Mouse (Mus musculus): Measurements from ENCODE around the gene Hdgfl1.

Hdgfl1 gene

DNA sequence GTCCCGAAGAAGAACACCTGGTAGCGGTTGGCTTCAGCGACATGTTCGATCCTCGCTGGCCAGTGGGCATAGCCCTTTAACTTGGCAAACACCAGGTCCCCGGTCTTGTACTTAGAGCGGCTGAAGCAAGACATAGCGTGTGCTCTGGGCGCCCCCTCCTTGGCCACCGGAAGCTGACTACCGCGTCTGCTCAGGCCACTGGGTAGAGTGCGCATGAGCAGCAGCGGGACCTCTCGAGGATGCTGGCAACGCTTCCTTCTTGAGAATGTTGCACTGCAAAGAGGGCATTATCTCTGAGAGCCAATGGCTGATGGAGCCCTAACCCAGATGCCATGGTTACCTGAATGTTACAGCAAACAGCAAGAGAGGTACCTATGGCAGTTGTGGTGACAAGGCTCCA is at the start of gene Hdgfl1:
Gene Hdgfl1, minus strand, starts transcription at position 211 of the 400 bp plus-strand sequence.
- no peak for DNase-seq (ENCODE audit: inconsistent ontology term)

DNA sequence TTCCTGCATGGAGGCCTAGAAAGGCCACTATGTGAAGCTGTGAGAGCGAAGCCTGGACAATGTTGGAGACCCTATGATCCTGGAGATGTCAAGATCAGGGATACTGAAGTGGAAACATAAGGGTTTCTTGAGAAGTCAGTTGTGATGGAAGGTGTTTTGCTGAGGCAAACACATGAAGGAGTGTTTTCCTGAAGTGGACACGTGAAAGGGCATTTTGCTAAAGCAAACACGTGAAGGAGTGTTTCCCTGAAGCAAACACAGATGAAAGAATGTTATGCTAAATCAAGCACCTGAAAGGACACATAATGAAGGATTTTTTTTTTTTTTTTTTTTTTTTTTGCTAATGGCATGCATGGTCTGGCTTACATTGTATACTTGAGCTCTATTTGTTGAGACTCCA is 25.5 kb upstream of the Hdgfl1 start:
- no peak for DNase-seq (ENCODE audit: inconsistent ontology term)

DNA sequence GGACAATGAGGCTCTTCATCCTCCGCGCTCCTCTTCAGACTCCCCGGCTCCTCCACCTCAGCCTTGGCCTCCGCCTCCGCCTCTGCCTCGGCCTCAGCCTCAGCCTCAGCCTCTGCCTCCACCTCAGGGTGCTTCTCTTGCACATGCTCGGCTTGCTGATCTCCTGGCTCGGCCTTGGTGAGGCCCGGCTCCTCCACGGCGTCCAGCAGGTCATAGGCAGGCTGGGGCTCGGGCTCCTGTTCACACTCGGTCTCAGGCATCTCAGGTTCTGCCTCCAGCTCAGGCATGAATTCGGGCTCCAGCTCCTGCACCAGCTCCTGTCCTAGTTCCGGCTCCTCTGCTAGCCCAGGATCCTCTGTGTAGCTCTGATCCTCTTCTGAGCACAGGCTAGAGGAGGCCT is 541 bp downstream of the Hdgfl1 start:
- DNase-seq (ENCODE audit: inconsistent ontology term) = no peak

DNA sequence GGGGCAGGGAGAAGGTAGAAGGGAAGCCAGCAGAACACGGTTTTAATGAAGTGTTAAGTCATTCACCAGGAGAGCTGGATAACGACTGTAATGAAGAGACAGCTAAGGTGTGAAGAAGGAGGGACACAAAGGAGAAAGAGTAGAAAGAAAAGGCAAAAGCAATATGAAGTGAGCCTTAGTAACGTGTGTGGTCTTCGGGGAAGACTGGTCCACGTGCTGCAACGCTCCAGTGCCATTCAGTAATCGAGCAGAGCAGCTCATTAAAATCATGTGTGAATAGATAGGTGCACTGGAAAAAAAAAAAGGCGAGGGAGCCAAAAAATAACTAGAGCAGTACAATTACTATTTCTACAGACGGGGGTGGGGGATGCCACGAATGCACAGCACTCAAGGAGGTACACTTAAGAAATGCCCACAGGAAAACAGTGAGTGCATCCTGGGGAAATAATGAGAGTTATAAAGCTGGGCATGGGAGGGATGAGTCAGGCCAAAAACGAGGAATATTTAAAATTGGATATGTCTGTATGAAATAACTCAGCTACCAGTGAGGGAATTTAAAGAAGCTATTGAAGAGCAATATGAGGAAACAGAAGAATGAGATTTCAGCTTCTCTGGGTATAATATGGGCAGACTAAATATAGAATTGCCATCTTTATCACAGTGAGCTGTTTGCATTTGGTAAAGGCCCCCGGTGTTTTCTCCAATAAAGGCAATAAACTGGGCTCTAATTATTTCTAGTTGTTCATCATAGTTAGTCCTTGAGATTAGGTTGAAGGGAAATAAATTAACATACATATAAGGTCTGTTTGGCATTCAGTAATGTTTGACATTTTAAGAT is 7.8 kb downstream of the Hdgfl1 start:
- DNase-seq (ENCODE audit: inconsistent ontology term) = no peak

DNA sequence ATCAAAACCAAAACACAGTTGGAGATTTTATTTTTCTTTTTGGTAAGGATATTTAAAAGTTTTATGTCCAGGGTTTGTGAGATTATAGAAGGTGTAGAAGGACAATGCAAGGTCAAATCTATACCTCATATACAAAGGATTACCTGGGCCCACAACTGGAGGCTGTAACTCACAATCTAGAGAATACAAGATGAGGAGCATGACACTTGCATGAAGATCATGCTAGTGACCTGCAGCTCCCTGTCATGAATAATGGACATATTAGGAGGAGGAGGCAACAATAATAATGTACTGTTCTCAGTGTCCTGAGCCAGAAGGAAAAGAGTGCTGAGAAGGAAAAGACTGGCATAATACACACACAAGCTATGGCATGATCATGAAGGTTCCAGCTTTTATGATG is 17.1 kb downstream of the Hdgfl1 start:
- DNase-seq (ENCODE audit: inconsistent ontology term) = no peak

DNA sequence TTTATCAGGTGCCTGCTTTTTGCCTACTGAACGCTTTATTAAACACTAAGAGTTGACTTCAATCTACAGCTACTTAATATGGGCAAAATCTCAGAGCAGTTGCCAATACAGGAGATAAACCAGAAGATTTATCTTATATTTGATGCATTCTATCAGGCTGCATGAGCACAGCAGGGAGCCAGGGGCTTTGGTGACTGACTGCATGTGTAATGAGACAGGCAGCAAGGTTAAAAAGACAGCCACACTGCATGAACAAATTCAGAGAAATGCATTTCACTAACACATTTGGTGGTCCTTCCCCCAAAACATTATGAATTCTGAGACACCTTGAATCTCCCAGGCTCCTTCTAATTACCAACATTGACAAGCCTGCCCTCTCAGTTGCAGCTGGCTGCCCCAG is 17.6 kb downstream of the Hdgfl1 start:
- no peak for DNase-seq (ENCODE audit: inconsistent ontology term)

DNA sequence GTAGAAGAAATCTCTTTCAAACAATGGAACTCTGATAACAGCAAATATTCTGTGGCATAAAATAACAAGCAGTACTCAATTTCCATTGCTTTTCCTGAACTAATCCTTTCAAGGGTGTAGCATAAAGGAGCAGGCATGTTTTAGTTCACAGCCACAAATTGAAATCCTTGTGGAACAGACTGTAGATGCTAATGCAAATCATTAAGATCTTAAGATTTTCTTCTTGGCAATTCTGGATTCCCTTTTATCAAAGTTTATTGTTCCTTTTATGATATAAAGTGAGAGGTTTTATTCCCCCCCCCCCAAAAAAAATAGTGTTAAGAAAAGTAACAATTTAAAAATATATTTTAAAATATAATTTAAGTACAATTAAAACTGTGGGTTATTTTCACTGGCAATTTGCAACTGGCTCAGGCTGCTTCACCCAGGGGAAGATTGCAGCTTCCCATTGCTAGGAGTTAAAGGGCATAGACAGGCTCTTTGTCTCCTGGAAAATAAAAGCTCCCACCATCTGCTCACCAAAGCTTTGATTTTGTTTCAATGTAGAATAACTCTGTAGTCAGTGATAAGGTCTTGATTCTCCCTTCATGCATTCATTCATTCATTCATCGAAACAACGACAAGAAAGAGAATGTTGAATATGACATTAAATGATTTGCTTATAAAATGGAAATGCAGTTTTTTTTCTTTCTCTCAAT is 24.1 kb downstream of the Hdgfl1 start:
- DNase-seq (ENCODE audit: inconsistent ontology term) = no peak

DNA sequence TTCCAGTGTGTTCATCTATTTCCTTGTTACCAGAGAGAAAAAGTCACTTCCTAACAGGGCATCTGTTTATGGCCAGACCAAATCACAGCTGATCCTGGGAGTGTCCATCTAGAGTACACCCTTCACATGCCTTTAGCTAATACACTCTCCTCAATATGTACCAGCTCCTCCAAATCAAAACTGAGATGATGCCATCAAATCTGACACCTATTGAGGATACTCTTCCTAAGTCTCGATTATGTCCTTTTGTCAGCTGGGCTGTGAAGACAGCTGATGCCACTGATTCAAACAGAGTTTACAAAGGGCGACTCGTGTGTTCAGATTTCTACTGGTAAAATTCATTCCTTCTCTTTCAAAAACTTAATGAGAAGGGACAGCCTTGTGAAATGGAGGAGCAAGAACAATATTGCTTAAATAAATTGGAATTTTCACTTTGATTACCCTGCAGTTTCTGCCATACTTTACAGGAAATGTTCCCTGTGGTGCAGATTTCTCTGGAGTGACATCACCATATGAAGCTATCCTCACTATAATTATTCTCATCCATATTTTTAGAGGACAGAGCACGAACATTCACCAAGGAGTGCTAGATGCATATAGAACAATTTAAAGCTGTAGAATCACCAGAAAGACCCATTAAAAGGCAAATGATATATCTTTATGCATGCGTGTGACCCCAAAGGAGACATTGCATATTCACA is 24.8 kb downstream of the Hdgfl1 start:
- DNase-seq (ENCODE audit: inconsistent ontology term) = peak; percentile 57

DNA sequence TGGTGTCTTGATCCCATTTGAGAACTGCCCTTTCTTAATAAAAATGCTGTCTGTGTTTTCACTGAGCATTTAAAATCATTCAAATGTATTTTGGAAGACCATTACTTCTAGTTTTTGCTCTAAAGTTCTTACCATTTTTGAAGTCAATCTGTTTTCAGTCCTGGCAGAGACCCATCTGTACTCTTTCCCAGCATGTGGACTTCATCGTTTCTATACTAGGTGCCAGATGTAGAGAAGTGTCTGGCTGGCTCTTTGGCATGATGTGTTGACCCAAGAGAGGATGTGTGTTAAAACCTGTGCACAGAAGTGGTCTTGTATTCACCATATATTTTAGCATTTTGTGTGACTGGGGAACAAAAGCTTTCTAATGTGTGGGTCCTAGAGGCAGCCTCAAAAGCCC is 25.9 kb downstream of the Hdgfl1 start:
- DNase-seq (ENCODE audit: inconsistent ontology term) = no peak

DNA sequence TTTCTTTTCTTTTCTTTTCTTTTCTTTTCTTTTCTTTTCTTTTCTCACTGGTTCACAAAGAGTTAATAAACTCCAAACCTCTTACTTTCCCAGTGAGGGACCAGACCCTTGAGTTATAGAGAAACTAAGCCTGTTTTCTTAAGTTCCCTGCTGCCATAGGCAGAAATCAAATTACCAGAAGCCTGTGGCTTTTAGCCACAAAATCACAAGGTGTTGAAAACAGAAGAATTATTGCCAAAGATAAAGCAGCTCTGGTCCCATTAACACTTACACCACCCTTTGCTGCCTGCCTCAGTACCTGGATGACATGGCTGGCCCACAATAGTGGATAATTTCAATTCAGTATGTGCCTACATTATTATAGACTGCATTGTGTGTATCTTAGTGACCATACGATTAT is 35.0 kb downstream of the Hdgfl1 start:
- no peak for DNase-seq (ENCODE audit: inconsistent ontology term)

DNA sequence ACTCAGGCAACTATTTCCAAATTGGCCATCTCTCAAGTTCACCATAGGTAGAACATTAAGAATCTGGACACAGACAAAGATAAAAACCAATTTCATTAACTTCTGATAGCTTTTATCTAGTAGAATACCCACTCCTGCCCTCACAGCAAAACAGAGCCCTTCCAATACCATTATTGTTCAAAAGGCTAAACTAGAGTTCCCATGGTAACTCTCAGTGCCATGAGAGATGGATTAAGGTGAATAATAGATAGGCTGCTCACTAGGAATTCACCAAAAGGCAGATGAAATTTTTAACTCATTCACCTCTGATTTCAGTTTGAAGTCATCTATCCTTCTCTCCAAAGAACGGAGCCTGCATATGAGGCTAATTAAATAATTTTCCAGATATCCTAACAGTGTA is 45.7 kb downstream of the Hdgfl1 start:
- peak; percentile 5 for DNase-seq (ENCODE audit: inconsistent ontology term)

DNA sequence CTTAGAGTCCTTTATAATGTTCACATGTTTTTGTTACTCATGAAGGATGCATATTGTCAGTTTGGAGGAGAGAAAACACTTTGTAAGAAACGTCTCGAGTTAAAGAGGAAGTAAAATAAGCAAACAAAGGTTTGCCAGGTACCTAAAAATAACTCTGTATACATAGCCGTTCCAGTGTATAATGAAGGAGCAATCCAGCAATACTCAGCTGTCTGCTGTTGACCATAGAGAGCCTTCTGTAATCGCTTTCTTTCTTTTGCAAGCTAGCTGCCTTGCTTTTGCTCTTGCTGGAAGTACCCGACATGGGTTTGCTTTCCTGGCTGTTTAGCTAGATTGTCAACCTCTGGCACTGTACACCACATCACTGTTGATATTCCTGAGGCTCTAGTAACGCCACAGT is 48.6 kb downstream of the Hdgfl1 start:
- DNase-seq (ENCODE audit: inconsistent ontology term) = no peak

DNA sequence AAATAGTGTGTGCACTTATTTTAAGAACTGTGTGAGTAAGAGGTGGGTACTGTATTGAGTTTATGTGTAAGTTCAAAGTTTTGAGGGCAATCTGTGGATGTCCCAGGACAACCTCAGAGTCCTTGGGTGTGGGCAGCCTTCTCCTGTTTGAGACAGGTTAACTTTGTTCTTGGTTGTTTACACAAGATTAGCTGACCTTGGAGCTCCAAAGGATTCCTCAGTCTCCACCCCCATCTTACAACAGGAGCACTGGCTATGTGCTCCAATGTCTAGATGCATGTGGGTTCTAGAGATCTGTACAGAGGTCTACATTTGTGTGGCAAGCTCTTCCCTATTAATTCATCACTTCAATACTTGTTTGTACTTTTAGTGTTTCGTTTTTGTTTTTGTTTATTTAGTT is 49.0 kb downstream of the Hdgfl1 start:
- DNase-seq (ENCODE audit: inconsistent ontology term) = no peak

DNA sequence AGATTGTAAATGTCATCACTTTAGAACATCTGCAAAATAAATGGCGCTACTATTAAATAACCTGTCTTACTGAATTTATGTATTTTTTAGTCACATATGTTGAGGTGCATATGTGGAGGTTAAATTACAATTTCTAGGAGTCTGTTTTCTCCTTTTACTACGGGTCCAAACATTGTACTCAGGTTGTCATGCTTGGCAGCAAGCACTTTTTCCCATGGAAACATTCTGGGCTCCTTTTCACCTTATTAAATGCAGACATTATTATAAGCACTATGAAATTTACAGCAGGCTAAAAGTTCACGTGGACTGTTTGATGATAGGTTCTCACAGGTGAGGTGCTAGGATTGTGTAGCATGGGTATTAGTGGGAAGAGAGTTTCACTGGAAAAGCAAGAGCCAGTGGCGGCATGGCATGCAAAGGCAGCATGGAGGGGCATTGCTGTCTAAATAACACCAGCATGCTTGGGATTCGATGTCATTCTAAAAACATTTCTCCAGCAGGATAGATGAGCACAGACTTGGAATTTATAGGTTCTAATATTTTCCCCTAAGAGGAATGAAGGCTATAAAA is 50.7 kb downstream of the Hdgfl1 start:
- DNase-seq (ENCODE audit: inconsistent ontology term) = no peak

All from Muller cell, postnatal 12 days (primary cell).